Mouse (Mus musculus): ENCODE measurements at regions not wholly inside any gene's neighbourhood (a gene's known extent, or its start where the extent isn't known, plus 50 kb on each side); places are given as distances from the start of the nearest gene placed in this dataset.

DNA sequence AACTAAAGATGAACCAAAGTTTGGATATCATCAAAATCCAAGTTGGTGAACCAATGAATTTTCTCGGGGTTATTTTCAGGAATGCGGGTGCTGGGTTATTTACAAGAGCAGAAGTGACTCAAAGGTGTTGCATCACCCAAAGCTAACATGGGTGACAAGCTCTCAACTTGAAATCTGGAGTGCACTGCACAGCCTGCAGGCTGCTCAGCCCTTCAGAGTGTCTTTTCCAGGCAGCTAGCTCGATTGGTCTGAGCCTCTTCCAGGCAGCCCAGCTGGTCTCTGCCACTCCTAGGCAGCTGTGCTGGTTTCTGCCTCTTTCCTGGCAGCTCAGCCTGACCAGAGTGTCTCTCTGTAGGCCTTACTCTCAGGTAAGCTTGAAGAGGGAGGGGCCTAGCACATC lies 251.9 kb upstream of the Gap43 start:
- H3K4me1 ChIP-seq, result no peaks in the 10 kb centered on the region
- H3K4me3 ChIP-seq (replicated peaks), result no peak overlapping the region
- H3K9ac ChIP-seq, result no peak overlapping the region
- no peak for ATAC-seq (ENCODE audit: insufficient read depth, low FRiP score, low read depth)
- H3K9me3 ChIP-seq, result no peaks in the 10 kb centered on the region
- H3K4me2 ChIP-seq, result no peak overlapping the region
- 70% methylated on average over 3 of the region's 3 CpGs for WGBS
- H3K27me3 ChIP-seq (replicated peaks), result no peaks in the 10 kb centered on the region
- H3K36me3 ChIP-seq, result no peaks in the 10 kb centered on the region
- H3K27ac ChIP-seq, result no peak overlapping the region

DNA sequence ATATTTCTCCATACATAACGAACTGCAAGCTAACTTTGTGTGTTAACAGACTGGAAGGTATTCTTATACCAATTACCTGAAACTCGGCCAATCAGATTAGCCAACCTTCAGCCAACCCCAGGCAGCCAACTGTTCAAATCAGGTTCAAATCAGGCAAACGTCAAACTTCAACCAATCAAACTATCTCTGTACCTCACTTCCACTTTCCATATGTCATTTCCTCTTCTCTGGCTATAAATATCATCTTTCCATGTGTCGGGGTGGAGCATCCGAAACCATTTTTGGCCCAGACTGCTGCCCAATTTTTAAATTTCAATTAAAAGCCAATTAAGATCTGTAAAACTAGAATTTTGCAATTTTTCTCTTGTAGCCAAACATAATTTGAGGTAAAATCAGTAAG lies 251.1 kb upstream of the Gap43 start:
- Histone ChIP-seq H3K4me3 (replicated peaks) (no peak overlapping the region), H3K9ac (no peak overlapping the region), H3K9me3 (no peaks in the 10 kb centered on the region), H3K4me2 (no peak overlapping the region), H3K4me1 (no peaks in the 10 kb centered on the region), H3K36me3 (no peaks in the 10 kb centered on the region), H3K27me3 (replicated peaks) (no peaks in the 10 kb centered on the region), H3K27ac (no peak overlapping the region)
- 85% methylated on average over 5 of the region's 5 CpGs for WGBS
- ATAC-seq (ENCODE audit: insufficient read depth, low FRiP score, low read depth), result no peak

DNA sequence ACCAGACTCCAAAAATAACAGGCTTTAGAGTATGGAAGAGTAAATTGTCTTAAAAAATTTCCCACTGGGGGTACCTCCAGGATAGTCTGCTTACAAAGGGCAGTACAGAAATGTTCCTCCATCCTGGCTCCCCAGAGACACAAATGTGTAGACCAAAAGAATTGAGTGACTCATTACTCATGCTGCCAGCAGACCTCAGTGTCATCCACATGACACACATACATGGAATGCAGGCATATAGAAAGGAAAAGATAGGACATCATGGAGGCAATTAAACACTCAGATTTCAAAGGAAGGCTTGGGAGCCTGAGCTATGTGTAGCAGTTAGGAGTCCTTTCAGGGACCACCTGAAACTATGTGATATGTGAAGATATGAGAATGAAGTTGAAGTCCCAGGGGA lies 245.7 kb upstream of the Gap43 start:
- Histone ChIP-seq H3K9me3 (no peaks in the 10 kb centered on the region), H3K9ac (no peak overlapping the region), H3K4me2 (no peak overlapping the region), H3K36me3 (no peaks in the 10 kb centered on the region), H3K4me1 (no peaks in the 10 kb centered on the region), H3K4me3 (replicated peaks) (no peak overlapping the region), H3K27me3 (replicated peaks) (no peaks in the 10 kb centered on the region), H3K27ac (no peak overlapping the region)
- ATAC-seq (ENCODE audit: insufficient read depth, low FRiP score, low read depth), result no peak

DNA sequence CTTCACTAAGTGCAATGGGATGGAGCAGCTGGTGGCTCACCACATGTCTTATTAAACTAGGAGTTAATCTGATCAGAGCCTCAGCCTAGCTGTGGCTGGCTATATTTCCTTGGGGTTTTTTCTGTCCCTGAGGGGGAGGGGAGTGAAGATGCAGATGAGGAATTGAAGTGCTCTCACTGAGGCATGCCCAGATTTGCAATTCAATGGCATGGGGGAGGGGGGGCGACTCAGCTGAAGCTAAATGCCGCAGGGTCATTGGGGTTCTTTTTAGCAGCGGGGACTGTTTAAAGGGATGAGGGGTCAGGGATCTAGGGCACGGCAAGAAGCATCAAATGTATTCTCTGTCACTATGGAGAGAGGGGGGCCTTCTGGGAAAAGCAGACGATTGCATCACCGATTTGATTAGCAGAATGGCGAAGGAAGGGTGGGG lies 235.1 kb upstream of the Gap43 start:
- Histone ChIP-seq H3K27me3 (replicated peaks) (no peaks in the 10 kb centered on the region), H3K4me2 (no peak overlapping the region), H3K27ac (no peak overlapping the region), H3K4me3 (replicated peaks) (no peak overlapping the region), H3K9ac (no peak overlapping the region), H3K9me3 (no peaks in the 10 kb centered on the region), H3K36me3 (no peaks in the 10 kb centered on the region), H3K4me1 (no peaks in the 10 kb centered on the region)
- WGBS, result 4% methylated on average over 7 of the region's 7 CpGs
- no peak for ATAC-seq (ENCODE audit: insufficient read depth, low FRiP score, low read depth)

DNA sequence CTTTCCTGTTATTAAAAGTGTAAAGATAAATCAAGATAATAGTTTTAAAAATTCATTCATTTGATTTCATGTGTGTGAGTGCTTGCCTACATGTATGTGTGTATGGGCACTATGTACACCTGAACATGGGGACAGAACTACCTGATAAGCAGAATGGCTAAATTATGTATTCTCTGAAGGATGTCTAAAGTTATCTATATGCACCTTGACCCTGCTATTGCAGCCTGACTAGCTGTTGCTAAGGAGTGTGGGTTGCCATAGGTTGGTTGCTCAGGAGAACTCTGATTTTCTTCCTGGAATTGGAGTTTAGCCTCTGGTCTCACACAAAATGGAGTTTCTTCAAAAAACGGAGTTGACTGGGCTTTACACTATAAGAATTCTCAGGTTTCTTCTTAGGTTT lies 234.5 kb upstream of the Gap43 start:
- whole genome bisulfite sequencing, result 25% methylated on average over 1 of the region's 1 CpGs
- no peak overlapping the region for H3K4me3 ChIP-seq (replicated peaks)
- ATAC-seq (ENCODE audit: insufficient read depth, low FRiP score, low read depth), result no peak
- no peaks in the 10 kb centered on the region for H3K27me3 ChIP-seq (replicated peaks)
- H3K27ac ChIP-seq, result no peak overlapping the region
- H3K9ac ChIP-seq, result no peak overlapping the region
- no peaks in the 10 kb centered on the region for H3K4me1 ChIP-seq
- no peaks in the 10 kb centered on the region for H3K36me3 ChIP-seq
- no peaks in the 10 kb centered on the region for H3K9me3 ChIP-seq
- H3K4me2 ChIP-seq, result no peak overlapping the region

DNA sequence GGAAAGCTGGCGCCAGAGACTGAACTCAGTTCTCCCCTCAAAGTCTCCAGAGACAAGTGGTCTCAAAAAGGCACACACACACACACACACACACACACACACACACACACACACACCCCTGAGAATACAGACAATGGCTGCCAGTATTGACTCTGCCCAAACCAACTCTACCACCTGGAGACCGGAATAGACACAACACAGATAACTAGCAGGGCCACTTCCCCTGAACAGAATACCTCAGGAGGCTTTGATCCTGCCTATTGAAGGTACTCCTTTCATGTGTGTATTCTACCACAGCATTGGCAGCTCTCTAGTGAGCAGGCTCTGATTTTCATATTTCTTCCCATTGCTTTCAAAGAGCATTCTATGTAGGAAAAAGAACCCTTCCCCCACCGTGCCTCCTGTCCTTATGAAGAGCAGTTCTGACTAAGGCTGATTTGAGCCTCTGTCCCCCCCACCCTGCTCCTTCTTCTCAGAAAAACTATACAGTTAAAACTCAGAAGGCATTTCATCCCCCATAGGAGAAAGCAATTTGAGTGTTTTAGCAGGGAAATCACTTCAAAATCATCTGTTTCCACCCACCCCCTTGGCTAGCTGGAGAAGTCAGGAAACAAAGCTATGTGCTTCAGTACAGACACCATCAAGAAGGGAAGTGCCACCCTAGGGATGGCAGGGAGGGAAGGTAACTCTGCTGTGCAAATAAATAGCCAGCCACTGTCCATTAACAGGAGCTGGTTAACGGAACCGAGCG lies 230.0 kb upstream of the Gap43 start:
- no peak overlapping the region for H3K4me3 ChIP-seq (replicated peaks)
- no peak for ATAC-seq (ENCODE audit: insufficient read depth, low FRiP score, low read depth)

DNA sequence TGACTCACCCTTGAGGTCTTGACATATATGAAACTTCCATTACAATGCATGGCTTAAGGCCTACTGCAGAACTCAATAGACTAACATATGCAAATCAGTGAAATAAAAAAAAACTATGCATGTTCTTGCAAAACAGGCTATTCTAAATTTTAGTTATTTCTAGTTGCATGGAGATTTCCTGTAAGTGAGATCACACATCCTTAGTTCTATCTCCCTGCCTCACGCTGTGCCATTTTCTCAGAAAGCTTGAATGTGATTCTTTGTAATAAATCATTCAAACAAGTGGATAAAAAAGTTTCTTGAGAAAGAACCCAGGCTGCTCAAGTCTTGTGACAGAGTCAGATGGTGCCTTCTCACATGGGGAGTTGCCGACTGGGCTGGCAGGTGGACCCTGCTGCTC lies 228.9 kb upstream of the Gap43 start:
- WGBS, result 73% methylated on average over 2 of the region's 2 CpGs
- ATAC-seq (ENCODE audit: insufficient read depth, low FRiP score, low read depth), result no peak
- no peaks in the 10 kb centered on the region for H3K27me3 ChIP-seq (replicated peaks)
- H3K4me2 ChIP-seq, result no peak overlapping the region
- no peaks in the 10 kb centered on the region for H3K9me3 ChIP-seq
- H3K4me1 ChIP-seq, result no peaks in the 10 kb centered on the region
- no peak overlapping the region for H3K4me3 ChIP-seq (replicated peaks)
- no peak overlapping the region for H3K27ac ChIP-seq
- no peak overlapping the region for H3K9ac ChIP-seq
- H3K36me3 ChIP-seq, result no peaks in the 10 kb centered on the region

More for the DNA sequence above, 230.0 kb upstream of the Gap43 start:
- no peaks in the 10 kb centered on the region for H3K9me3 ChIP-seq
- no peak overlapping the region for H3K27ac ChIP-seq
- no peak overlapping the region for H3K9ac ChIP-seq
- no peak overlapping the region for H3K4me2 ChIP-seq
- no peaks in the 10 kb centered on the region for H3K36me3 ChIP-seq
- no peaks in the 10 kb centered on the region for H3K27me3 ChIP-seq (replicated peaks)
- no peaks in the 10 kb centered on the region for H3K4me1 ChIP-seq
- 68% methylated on average over 6 of the region's 6 CpGs for WGBS

DNA sequence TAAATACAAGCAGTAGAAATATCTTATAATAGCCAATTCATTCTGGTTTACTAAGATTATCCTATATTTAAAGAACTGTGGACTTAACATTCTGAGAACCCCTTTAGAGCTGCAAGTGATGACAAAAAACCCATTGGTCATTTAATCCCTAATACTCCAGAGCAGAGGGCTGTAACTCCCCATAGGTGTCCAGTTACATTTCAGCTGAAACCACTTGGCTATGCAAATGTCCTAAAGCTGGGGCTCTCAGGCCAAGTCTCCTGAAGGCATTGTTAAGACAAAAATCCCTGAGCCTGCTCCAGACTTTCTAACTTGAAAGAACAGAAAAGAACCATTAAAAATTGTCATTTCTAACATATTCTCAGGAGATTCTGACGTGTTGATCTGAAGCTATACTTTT lies 209.1 kb upstream of the Gap43 start:
- WGBS, result 44% methylated on average over 1 of the region's 1 CpGs
- Histone ChIP-seq H3K9ac (no peak overlapping the region), H3K4me3 (replicated peaks) (no peak overlapping the region), H3K9me3 (no peaks in the 10 kb centered on the region), H3K27me3 (replicated peaks) (no peaks in the 10 kb centered on the region), H3K4me2 (no peak overlapping the region), H3K4me1 (no peaks in the 10 kb centered on the region), H3K27ac (no peak overlapping the region), H3K36me3 (no peaks in the 10 kb centered on the region)
- no peak for ATAC-seq (ENCODE audit: insufficient read depth, low FRiP score, low read depth)

DNA sequence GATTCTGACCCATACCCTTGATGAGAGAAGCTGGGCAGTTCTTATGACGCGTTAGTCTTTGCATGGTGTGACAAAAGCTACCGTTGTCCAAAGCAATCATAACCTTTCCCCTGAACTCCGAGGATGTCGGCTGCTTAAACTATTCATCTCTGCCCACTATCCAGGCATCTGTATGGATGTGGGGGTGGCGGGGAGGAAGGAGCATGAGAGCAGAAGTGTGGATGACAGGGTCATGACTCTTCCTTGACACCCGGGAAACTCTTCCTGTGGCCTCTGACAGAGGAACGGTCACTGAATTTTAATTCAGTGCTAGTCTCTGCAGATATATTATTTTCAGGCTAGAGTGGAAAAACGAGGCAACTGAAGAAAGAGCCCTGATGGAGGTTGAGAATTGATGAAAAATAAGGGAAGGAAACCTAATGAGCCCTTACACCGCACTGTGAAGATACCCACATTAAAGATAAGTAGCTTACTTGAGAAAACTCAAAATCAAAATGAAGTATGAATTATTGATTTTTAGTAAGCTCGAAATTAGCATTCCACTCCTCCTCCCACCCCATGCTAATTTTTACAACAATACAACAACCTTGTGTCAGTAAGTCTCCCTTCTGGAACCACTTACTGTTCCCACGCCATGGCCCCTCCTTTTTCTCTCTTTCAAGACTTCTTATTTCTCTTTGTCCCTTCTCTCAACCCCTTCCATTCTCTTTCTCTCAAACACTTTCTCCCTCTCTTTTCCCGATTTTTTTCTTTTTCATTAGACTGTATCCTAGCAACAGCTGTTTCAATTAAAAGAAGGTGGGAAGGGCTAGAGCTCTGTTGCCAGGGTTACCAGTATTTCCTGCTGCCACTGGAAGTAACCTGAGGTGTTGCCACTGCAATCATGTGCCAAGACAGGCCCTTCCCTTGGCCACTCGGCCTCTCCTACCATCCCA lies 206.0 kb upstream of the Gap43 start:
- no peaks in the 10 kb centered on the region for H3K9me3 ChIP-seq
- no peak overlapping the region for H3K9ac ChIP-seq
- no peak overlapping the region for H3K4me3 ChIP-seq (replicated peaks)
- 48% methylated on average over 14 of the region's 14 CpGs for WGBS
- no peak for ATAC-seq (ENCODE audit: insufficient read depth, low FRiP score, low read depth)
- H3K36me3 ChIP-seq, result no peaks in the 10 kb centered on the region
- H3K27me3 ChIP-seq (replicated peaks), result no peaks in the 10 kb centered on the region
- no peak overlapping the region for H3K27ac ChIP-seq
- H3K4me1 ChIP-seq, result no peaks in the 10 kb centered on the region
- no peak overlapping the region for H3K4me2 ChIP-seq

DNA sequence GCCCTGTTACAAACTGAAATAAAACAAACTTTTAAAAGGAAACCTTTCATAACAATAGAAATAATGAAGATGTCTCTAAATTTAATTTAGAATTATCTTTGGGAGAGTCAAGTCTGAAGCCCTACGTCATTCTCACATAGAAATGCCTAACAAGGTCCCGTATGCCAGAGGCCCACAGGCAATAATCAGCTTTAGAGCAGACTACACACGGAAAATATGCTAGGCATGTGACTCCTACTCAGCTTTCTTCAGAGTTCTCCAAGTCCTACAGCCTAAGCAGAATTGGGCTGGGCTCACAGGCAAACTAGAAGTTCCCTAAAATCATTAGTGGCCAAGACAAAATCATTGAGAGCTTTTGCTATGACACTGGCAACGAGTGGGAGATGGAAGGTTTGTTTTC lies 176.9 kb upstream of the Gap43 start:
- 61% methylated on average over 4 of the region's 4 CpGs for WGBS
- no peak overlapping the region for H3K9ac ChIP-seq

DNA sequence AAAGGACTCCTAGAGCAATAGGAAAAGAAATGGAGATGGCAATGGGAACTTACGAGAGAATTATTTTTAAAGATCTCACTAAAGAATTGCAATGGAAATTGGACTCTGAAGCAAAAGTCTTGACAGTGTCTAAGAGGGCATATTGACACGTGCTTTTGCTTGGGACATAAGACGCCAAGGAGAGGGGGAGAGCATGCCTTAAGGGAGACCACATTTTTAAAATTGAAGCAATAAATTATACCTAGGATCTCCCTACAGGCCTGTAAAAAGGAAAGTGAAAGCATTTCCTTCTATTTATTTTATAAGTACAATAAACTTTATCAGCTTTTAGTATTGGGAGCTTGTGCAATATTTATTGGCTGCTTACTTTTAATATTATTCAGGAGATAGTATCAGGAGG lies 175.5 kb upstream of the Gap43 start:
- Histone ChIP-seq H3K9me3 (no peaks in the 10 kb centered on the region), H3K27ac (no peak overlapping the region), H3K4me1 (no peaks in the 10 kb centered on the region), H3K9ac (no peak overlapping the region), H3K4me3 (replicated peaks) (no peak overlapping the region), H3K36me3 (no peaks in the 10 kb centered on the region), H3K27me3 (replicated peaks) (no peaks in the 10 kb centered on the region), H3K4me2 (no peak overlapping the region)
- ATAC-seq (ENCODE audit: insufficient read depth, low FRiP score, low read depth), result no peak
- 72% methylated on average over 3 of the region's 3 CpGs for WGBS

More for the DNA sequence above, 176.9 kb upstream of the Gap43 start:
- Histone ChIP-seq H3K4me3 (replicated peaks) (no peak overlapping the region), H3K4me2 (no peak overlapping the region), H3K4me1 (no peaks in the 10 kb centered on the region), H3K27ac (no peak overlapping the region), H3K9me3 (no peaks in the 10 kb centered on the region), H3K36me3 (no peaks in the 10 kb centered on the region), H3K27me3 (replicated peaks) (no peaks in the 10 kb centered on the region)
- ATAC-seq (ENCODE audit: insufficient read depth, low FRiP score, low read depth), result no peak

DNA sequence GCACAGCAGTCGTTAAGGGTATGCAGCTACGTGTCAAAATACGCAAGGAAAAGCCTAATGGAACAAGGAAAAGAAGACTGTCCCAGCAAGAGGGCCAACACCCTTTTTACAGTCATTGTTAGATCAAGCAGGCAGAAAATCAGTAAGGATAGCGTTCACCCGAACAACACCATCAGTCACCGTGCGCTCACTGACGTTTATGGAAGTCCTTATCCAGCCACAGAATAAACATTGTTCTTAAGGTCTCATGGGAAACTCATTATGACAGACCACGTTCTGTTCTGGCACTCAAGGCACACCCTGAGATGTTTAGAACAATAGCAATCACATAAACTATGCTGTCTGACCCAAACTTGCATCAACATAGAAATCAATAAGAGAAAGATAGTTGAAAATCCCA lies 164.7 kb upstream of the Gap43 start:
- no peaks in the 10 kb centered on the region for H3K4me1 ChIP-seq
- no peaks in the 10 kb centered on the region for H3K27me3 ChIP-seq (replicated peaks)
- H3K4me2 ChIP-seq, result no peak overlapping the region
- WGBS, result 19% methylated on average over 9 of the region's 9 CpGs
- no peak overlapping the region for H3K4me3 ChIP-seq (replicated peaks)
- H3K27ac ChIP-seq, result no peak overlapping the region
- no peaks in the 10 kb centered on the region for H3K36me3 ChIP-seq
- H3K9ac ChIP-seq, result no peak overlapping the region
- H3K9me3 ChIP-seq, result no peaks in the 10 kb centered on the region
- ATAC-seq (ENCODE audit: insufficient read depth, low FRiP score, low read depth), result no peak
